Mouse (Mus musculus) inflammation-experienced regulatory T-cells (primary cell): ENCODE measurements around the gene Ceacam12. TPM values are rescaled to one million over a fixed set of nuclear protein-coding genes. Genes with fewer than 3 reads are reported as not detected.

ENCODE experiments used
- polyA plus RNA-seq, 2 experiments: library from polyadenylated mRNA; unstranded; fragments of 100-300 nt; shearing (Covaris generic); gene quantifications; one replicate each; pipeline ENCODE4 v1.2.1; 2017

Ceacam12 gene
- polyA plus RNA-seq, result not detected

DNA sequence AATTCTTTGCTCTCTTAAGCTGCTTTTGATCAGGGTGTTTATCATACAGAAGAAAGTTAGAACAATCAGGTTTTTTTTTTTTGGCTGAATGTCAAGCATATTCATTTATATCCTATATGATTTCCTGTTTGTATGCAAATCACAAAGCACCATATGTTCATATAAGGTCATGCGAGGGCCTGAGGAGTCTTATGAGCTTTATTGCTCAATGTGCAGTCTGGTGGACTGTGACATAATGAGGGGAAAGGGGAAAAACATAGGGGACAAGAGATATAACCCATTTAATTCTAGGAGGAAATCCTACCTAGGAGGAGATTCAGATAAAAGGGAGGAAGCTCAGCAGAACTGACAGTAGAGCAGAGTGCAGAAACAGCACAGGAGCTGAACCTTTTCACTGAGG is at the start of gene Ceacam12:
TSS of gene Ceacam12 (plus strand) at position 301 of the 400 bp plus-strand sequence.

Other genes with a start within 250 kb of the Ceacam12 start
- under 1 TPM in 1 of 2 experiments, not detected in 1; 0.08 TPM for gene Gm5155, start 194.2 kb upstream of the Ceacam12 start, polyA plus RNA-seq
- not detected for gene Ceacam11, start 93.8 kb upstream of the Ceacam12 start, polyA plus RNA-seq
- gene Ceacam13, start 56.0 kb upstream of the Ceacam12 start, polyA plus RNA-seq, result not detected
- gene Igfl3, start 110.6 kb downstream of the Ceacam12 start, polyA plus RNA-seq, result not detected
- gene Mill1, start 179.4 kb downstream of the Ceacam12 start, polyA plus RNA-seq, result not detected